Mouse (Mus musculus) MEL (cell line): ENCODE data around the gene Dock11. TPM values are rescaled to one million over a fixed set of nuclear protein-coding genes. Genes with fewer than 3 reads are reported as not detected.

Experiments used
- DNase-seq: peaks from one replicate; pipeline ENCODE4 v3.0.0; 2011; ENCODE audit warnings: low read depth, low spot score
- H3K27ac ChIP-seq: 2 replicates; pipeline ENCODE4 v1.5.1; 2012; ENCODE audit warnings: low read depth, mild to moderate bottlenecking, control low read depth, low read length, moderate library complexity; ENCODE audit not compliant: control insufficient read depth
- H3K27me3 ChIP-seq, 2 experiments: fragments of 150-350 bp in 1 of 2; sonication (generic) in 1 of 2; 2 replicates each; pipeline ENCODE4 v1.6.1; 2012; ENCODE audit warnings: low read length in 2 of 2, mild to moderate bottlenecking in 2 of 2, improper control_type of control experiment in 1 of 2, moderate library complexity in 1 of 2; ENCODE audit not compliant: insufficient read depth in 2 of 2, control insufficient read depth in 1 of 2
- H3K36me3 ChIP-seq, 2 experiments: 2 replicates each; pipeline ENCODE4 v1.6.1; 2012 to 2014; ENCODE audit warnings: low read length in 2 of 2, improper control_type of control experiment in 1 of 2, inconsistent platforms in 1 of 2, mild to moderate bottlenecking in 1 of 2; ENCODE audit not compliant: insufficient read depth in 2 of 2, control insufficient read depth in 1 of 2
- H3K4me1 ChIP-seq, 2 experiments: fragments of 150-350 bp in 1 of 2; sonication (generic) in 1 of 2; 2 replicates each; pipeline ENCODE4 v1.6.1; 2012; ENCODE audit warnings: low read length in 2 of 2, improper control_type of control experiment in 1 of 2, mild to moderate bottlenecking in 1 of 2; ENCODE audit not compliant: insufficient read depth in 2 of 2, control insufficient read depth in 1 of 2
- H3K4me3 ChIP-seq, 2 experiments: fragments of 150-350 bp in 1 of 2; sonication (generic) in 1 of 2; 2 replicates each; pipeline ENCODE4 v1.5.1; 2012; ENCODE audit warnings: low read depth in 2 of 2, low read length in 2 of 2, mild to moderate bottlenecking in 2 of 2, moderate library complexity in 2 of 2, control low read depth in 1 of 2, improper control_type of control experiment in 1 of 2; ENCODE audit not compliant: control insufficient read depth in 1 of 2, insufficient read depth in 1 of 2
- H3K79me2 ChIP-seq: 2 replicates; pipeline ENCODE4 v1.6.1; 2012; ENCODE audit warnings: mild to moderate bottlenecking, low read length, moderate library complexity; ENCODE audit not compliant: control insufficient read depth, poor library complexity, insufficient read depth
- H3K9ac ChIP-seq: 2 replicates; pipeline ENCODE4 v1.6.1; 2012; ENCODE audit warnings: low read depth, mild to moderate bottlenecking, control low read depth, low read length, moderate library complexity; ENCODE audit not compliant: control insufficient read depth, poor library complexity, severe bottlenecking
- H3K9me3 ChIP-seq: fragments of 150-350 bp; sonication (generic); replicated peaks from 2 replicates; pipeline ENCODE4 v1.6.1; 2012; ENCODE audit warnings: mild to moderate bottlenecking, low read length, improper control_type of control experiment, moderate library complexity; ENCODE audit not compliant: insufficient read depth
- CHD1 ChIP-seq: IDR thresholded peaks from 2 replicates; pipeline ENCODE4 v1.6.1; 2012; ENCODE audit warnings: low read depth, mild to moderate bottlenecking, inconsistent platforms, low read length, improper control_type of control experiment
- CHD2 ChIP-seq: IDR thresholded peaks from 2 replicates; pipeline ENCODE4 v1.6.1; 2011; ENCODE audit warnings: low read length, improper control_type of control experiment
- GATA1 ChIP-seq: IDR thresholded peaks from 2 replicates; pipeline ENCODE4 v1.6.1; 2011; ENCODE audit warnings: low read depth, low read length, improper control_type of control experiment
- MAX ChIP-seq: IDR thresholded peaks from 2 replicates; pipeline ENCODE4 v1.6.1; 2011; ENCODE audit warnings: low read length, improper control_type of control experiment
- MAZ ChIP-seq: IDR thresholded peaks from 2 replicates; pipeline ENCODE4 v1.6.1; 2012; ENCODE audit warnings: low read depth, mild to moderate bottlenecking, inconsistent platforms, low read length, improper control_type of control experiment
- MEF2A ChIP-seq: IDR thresholded peaks from 2 replicates; pipeline ENCODE4 v1.6.1; 2014; ENCODE audit warnings: low read depth, mild to moderate bottlenecking, inconsistent platforms, low read length, improper control_type of control experiment; ENCODE audit not compliant: poor library complexity, insufficient replicate concordance, severe bottlenecking; ENCODE audit errors: extremely low read depth
- MXI1 ChIP-seq: IDR thresholded peaks from 2 replicates; pipeline ENCODE4 v1.6.1; 2011; ENCODE audit warnings: mild to moderate bottlenecking, low read depth, low read length, improper control_type of control experiment
- MYB ChIP-seq: IDR thresholded peaks from 2 replicates; pipeline ENCODE4 v1.6.1; 2011; ENCODE audit warnings: mild to moderate bottlenecking, low read depth, low read length, improper control_type of control experiment
- MYC ChIP-seq: IDR thresholded peaks from 2 replicates; pipeline ENCODE4 v1.6.1; 2011; ENCODE audit warnings: low read depth, mild to moderate bottlenecking, low read length, improper control_type of control experiment, moderate library complexity
- NELFE ChIP-seq: IDR thresholded peaks from 2 replicates; pipeline ENCODE4 v1.6.1; 2011; ENCODE audit warnings: low read depth, low read length, improper control_type of control experiment
- NRF1 ChIP-seq: IDR thresholded peaks from 2 replicates; pipeline ENCODE4 v1.6.1; 2014; ENCODE audit warnings: low read depth, mild to moderate bottlenecking, inconsistent platforms, low read length, improper control_type of control experiment, moderate library complexity; ENCODE audit not compliant: poor library complexity, insufficient read depth, severe bottlenecking
- RAD21 ChIP-seq: IDR thresholded peaks from 2 replicates; pipeline ENCODE4 v1.6.1; 2011; ENCODE audit warnings: mild to moderate bottlenecking, low read depth, low read length, improper control_type of control experiment
- RCOR1 ChIP-seq: IDR thresholded peaks from 2 replicates; pipeline ENCODE4 v1.6.1; 2012; ENCODE audit warnings: low read depth, mild to moderate bottlenecking, inconsistent platforms, low read length, improper control_type of control experiment
- SIN3A ChIP-seq: IDR thresholded peaks from 2 replicates; pipeline ENCODE4 v1.6.1; 2012; ENCODE audit warnings: low read length, improper control_type of control experiment, inconsistent platforms
- TCF12 ChIP-seq: IDR thresholded peaks from 2 replicates; pipeline ENCODE4 v1.6.1; 2014; ENCODE audit warnings: low read depth, mild to moderate bottlenecking, inconsistent platforms, low read length, improper control_type of control experiment, moderate library complexity
- USF1 ChIP-seq: IDR thresholded peaks from 2 replicates; pipeline ENCODE4 v1.6.1; 2014; ENCODE audit warnings: low read depth, mild to moderate bottlenecking, inconsistent platforms, low read length, improper control_type of control experiment, moderate library complexity
- USF2 ChIP-seq, 2 experiments: IDR thresholded peaks; 2 replicates each; pipeline ENCODE4 v1.6.1; 2011 to 2012; ENCODE audit warnings: improper control_type of control experiment in 2 of 2, low read length in 2 of 2, borderline replicate concordance in 1 of 2, inconsistent platforms in 1 of 2, low read depth in 1 of 2, mild to moderate bottlenecking in 1 of 2; ENCODE audit not compliant: insufficient read depth in 1 of 2
- ZKSCAN1 ChIP-seq: IDR thresholded peaks from 2 replicates; pipeline ENCODE4 v1.6.1; 2012; ENCODE audit warnings: low read depth, mild to moderate bottlenecking, inconsistent platforms, low read length, improper control_type of control experiment, moderate library complexity
- ZNF384 ChIP-seq: IDR thresholded peaks from 2 replicates; pipeline ENCODE4 v1.6.1; 2012; ENCODE audit warnings: low read depth, mild to moderate bottlenecking, inconsistent platforms, low read length, improper control_type of control experiment
- polyA plus RNA-seq, 2 experiments: library from polyadenylated mRNA; stranded (reverse) in 1 of 2; unstranded in 1 of 2; fragments of >175 nt in 1 of 2; fragments of >200 nt in 1 of 2; gene quantifications; 2 replicates each; pipeline versions ENCODE4 v1.2.1 to v1.2.4; 2012; ENCODE audit warnings: low replicate concordance in 2 of 2, low read depth in 1 of 2; ENCODE audit not compliant: insufficient read length in 2 of 2, insufficient read depth in 1 of 2, missing spikeins in 1 of 2
- total RNA-seq: library from RNA; depleted of rRNA; stranded (reverse); fragments of 300-350 nt; gene quantifications from 2 replicates; pipeline ENCODE4 v1.2.3, GENCODE M21; 2012

Gene Dock11
- total and polyA plus RNA-seq, 3 experiments = 8.8 to 9.1 TPM; not detected in 1

DNA sequence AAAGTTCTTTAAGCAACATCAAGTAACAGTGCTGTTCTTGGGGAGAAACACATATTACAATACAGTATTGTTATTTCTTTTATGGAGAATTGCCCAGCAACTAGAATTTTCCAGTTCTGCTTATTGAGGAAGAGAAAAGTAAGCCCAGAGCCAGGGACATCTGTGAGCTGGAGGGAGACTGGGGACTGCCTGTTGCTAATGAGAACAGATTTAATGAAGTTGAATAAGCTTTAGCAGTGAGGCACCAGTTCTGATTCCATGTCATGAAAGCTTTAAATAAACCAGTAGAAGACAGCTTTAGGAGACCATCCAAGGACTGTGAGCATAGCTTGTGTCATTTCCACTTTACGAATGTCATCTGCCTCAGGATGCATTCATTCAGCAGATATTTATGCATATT is 99.3 kb downstream of the Dock11 start:
- H3K79me2 ChIP-seq = no peaks in the 10 kb centered on the region
- DNase-seq = no peak
- H3K27me3 ChIP-seq = no peaks in the 10 kb centered on the region
- H3K9ac ChIP-seq = no peak overlapping the region
- H3K4me1 ChIP-seq = no peaks in the 10 kb centered on the region
- no peaks in the 10 kb centered on the region for H3K9me3 ChIP-seq
- TF ChIP-seq MYC = no peak
- no peak for TF ChIP-seq NELFE
- TF ChIP-seq MXI1 = no peak
- TF ChIP-seq ZNF384 = no peak
- TF ChIP-seq USF2 (IDR thresholded peaks at IDR 0.05; ENCODE audit: borderline replicate concordance in 1 of 2, insufficient read depth in 1 of 2, low read depth in 1 of 2, low read length in 2 of 2) = no peak
- TF ChIP-seq RCOR1 = no peak
- no peak for TF ChIP-seq CHD2
- TF ChIP-seq TCF12 = no peak
- no peak for TF ChIP-seq MEF2A
- TF ChIP-seq NRF1 = no peak
- TF ChIP-seq MAZ = no peak
- no peak for TF ChIP-seq SIN3A
- TF ChIP-seq MAX = no peak
- TF ChIP-seq USF1 = no peak
- TF ChIP-seq, all 39 proteins: peak for 0
- no peak overlapping the region for H3K4me3 ChIP-seq
- no peak overlapping the region for H3K27ac ChIP-seq
- no peaks in the 10 kb centered on the region for H3K36me3 ChIP-seq

DNA sequence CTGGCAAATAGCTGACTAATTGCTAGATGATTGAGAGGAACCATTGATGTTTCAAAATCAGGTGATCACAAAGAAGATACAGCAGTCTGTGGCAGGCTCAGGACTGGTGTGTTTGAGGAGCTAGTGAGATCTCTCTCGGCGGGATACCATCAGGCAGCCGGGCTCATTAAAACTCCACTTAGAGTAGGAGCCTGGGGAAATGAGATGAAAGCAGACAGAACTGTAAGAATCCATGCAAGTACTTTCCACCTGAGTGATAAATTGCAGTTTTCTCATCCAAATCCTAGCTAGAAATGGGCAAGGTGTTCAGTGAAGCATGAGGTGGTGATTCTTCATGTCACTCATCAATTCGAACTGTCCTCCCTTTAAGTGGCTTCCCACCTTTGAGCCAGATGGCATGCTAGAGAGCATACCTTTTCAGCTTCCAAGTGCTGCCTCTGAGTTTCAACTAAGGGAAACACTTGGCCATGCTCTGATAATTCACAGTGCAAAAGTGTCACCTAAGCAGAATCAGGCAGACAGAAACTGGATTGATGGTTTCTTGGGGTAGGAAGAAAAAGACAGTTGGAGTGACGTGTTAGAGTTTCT is 102.0 kb downstream of the Dock11 start:
- no peak overlapping the region for H3K27ac ChIP-seq
- H3K4me3 ChIP-seq = no peak overlapping the region
- TF ChIP-seq ZKSCAN1 = no peak
- TF ChIP-seq ZNF384 = no peak
- no peak for TF ChIP-seq GATA1
- TF ChIP-seq MYB = no peak
- TF ChIP-seq RAD21 = no peak
- TF ChIP-seq RCOR1 = no peak
- TF ChIP-seq CHD1 = no peak
- H3K36me3 ChIP-seq = no peaks in the 10 kb centered on the region
- no peak overlapping the region for H3K9ac ChIP-seq
- H3K9me3 ChIP-seq = no peaks in the 10 kb centered on the region
- no peaks in the 10 kb centered on the region for H3K27me3 ChIP-seq
- no peak for DNase-seq
- no peaks in the 10 kb centered on the region for H3K4me1 ChIP-seq
- no peaks in the 10 kb centered on the region for H3K79me2 ChIP-seq
